In the genomic region with DNA sequence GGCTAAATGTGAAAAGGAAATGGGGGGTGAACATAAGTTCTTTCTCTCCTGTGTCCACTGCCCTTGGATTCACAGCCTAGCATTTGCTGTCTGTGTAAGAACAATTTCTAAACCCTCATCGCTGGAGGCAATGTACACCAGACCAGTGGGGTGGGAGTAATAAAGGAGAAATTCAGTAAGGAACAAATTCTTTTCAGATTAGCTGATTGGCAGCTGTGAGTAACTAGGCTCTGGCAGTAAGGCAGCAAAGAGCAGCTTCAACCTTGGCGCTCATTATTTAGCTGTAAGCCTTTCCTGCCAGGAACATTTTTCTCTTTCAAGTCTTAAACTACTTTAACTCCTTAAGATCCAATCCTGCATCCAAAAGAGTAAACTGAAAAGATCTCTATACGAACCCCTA, we compare ENCODE assay signal across 16 mouse cellular contexts.
A peak's percentile ranks its signal among the peaks of the same experiment; 100 is the strongest.
DNase-seq lines count a peak whose midpoint lies in the region; ATAC-seq lines count a peak whose summit lies in the region.
"Had no signal": no experiment of that assay in that cellular context is flagged by ENCODE, and none has a peak within 500 bp of the region (broad histone marks: within the 10 kb centered on the region; RNA-seq: fewer than 3 reads in every experiment).

No protein-coding gene starts in this region.

- H3K4me2 ChIP-seq in embryonic facial prominence, embryonic 11.5 days (ENCODE audit: low read depth, low read length) = no peak overlapping the region
- H3K4me2 ChIP-seq in neural tube, embryonic 13.5 days = no peak overlapping the region
- no peak overlapping the region for H3K4me2 ChIP-seq in limb, embryonic 11.5 days (ENCODE audit: low read depth, severe bottlenecking)
- peak overlapping the region; percentile 33; the same call in 1 of the 2 replicates for H3K4me2 ChIP-seq in neural tube, embryonic 15.5 days
- H3K4me2 ChIP-seq: embryonic facial prominence, embryonic 12.5 days had no signal

- H3K36me3 ChIP-seq in embryonic facial prominence, embryonic 11.5 days (replicated peaks; ENCODE audit: control insufficient read depth, insufficient read depth, low read depth, low read length) = no peaks in the 10 kb centered on the region
- H3K36me3 ChIP-seq in embryonic facial prominence, embryonic 10.5 days (replicated peaks) = no peaks in the 10 kb centered on the region
- H3K36me3 ChIP-seq in neural tube, embryonic 13.5 days = no peaks in the 10 kb centered on the region
- no peaks in the 10 kb centered on the region for H3K36me3 ChIP-seq in limb, embryonic 11.5 days (ENCODE audit: control insufficient read depth, insufficient read depth, low read length)
- H3K36me3 ChIP-seq in neural tube, embryonic 15.5 days = no peaks in the 10 kb centered on the region
- H3K36me3 ChIP-seq: embryonic facial prominence, embryonic 12.5 days had no signal

- DNase-seq in embryonic facial prominence, embryonic 11.5 days (ENCODE audit: low spot score) = peak; percentile 44
- DNase-seq in embryonic facial prominence, embryonic 10.5 days (ENCODE audit: low spot score) = no peak
- DNase-seq in neural tube, embryonic 10.5 days (ENCODE audit: extremely low spot score, low spot score) = no peak
- DNase-seq in limb, embryonic 11.5 days (ENCODE audit: low spot score) = no peak
- no peak for DNase-seq in gastrocnemius, adult 8-10 months (ENCODE audit: low spot score in 2 of 2)
- no peak for DNase-seq in kidney, adult 9 months
- DNase-seq: cerebellum, adult 8-10 months; gastrocnemius, postnatal 14 days; layer of hippocampus, adult 9-11 months; lung, adult 2 months; right cerebral cortex, adult 18-20 months; thymus, postnatal 4 days had no signal

- H3K9me3 ChIP-seq in embryonic facial prominence, embryonic 11.5 days (replicated peaks; ENCODE audit: control insufficient read depth, low read length) = no peaks in the 10 kb centered on the region
- H3K9me3 ChIP-seq in embryonic facial prominence, embryonic 10.5 days = no peaks in the 10 kb centered on the region
- no peaks in the 10 kb centered on the region for H3K9me3 ChIP-seq in neural tube, embryonic 13.5 days
- H3K9me3 ChIP-seq in limb, embryonic 11.5 days (ENCODE audit: control insufficient read depth, low read length) = no peaks in the 10 kb centered on the region
- H3K9me3 ChIP-seq in neural tube, embryonic 15.5 days (replicated peaks) = no peaks in the 10 kb centered on the region
- H3K9me3 ChIP-seq: embryonic facial prominence, embryonic 12.5 days had no signal

- H3K4me3 ChIP-seq in embryonic facial prominence, embryonic 11.5 days (ENCODE audit: low read depth, low read length) = no peak overlapping the region
- H3K4me3 ChIP-seq in embryonic facial prominence, embryonic 10.5 days = no peak overlapping the region
- H3K4me3 ChIP-seq in neural tube, embryonic 13.5 days = no peak overlapping the region
- no peak overlapping the region for H3K4me3 ChIP-seq in limb, embryonic 11.5 days (ENCODE audit: low read depth, low read length)
- H3K4me3 ChIP-seq in neural tube, embryonic 15.5 days (replicated peaks) = no peak overlapping the region
- H3K4me3 ChIP-seq: embryonic facial prominence, embryonic 12.5 days had no signal

- peaks cover 4% of the 10 kb centered on the region; the same call in 1 of the 2 replicates for H3K4me1 ChIP-seq in embryonic facial prominence, embryonic 11.5 days (ENCODE audit: control insufficient read depth, insufficient read depth, low read length)
- peaks cover 32% of the 10 kb centered on the region for H3K4me1 ChIP-seq in embryonic facial prominence, embryonic 10.5 days
- H3K4me1 ChIP-seq in neural tube, embryonic 13.5 days (replicated peaks) = peaks cover 34% of the 10 kb centered on the region
- H3K4me1 ChIP-seq in limb, embryonic 11.5 days (ENCODE audit: control insufficient read depth, insufficient read depth, low read length) = peaks cover 23% of the 10 kb centered on the region
- H3K4me1 ChIP-seq in neural tube, embryonic 15.5 days = peaks cover 38% of the 10 kb centered on the region

- no peak overlapping the region for H3K9ac ChIP-seq in embryonic facial prominence, embryonic 11.5 days (replicated peaks; ENCODE audit: low read length)
- H3K9ac ChIP-seq in neural tube, embryonic 13.5 days = no peak overlapping the region
- no peak overlapping the region for H3K9ac ChIP-seq in limb, embryonic 11.5 days (ENCODE audit: low read length)
- H3K9ac ChIP-seq in neural tube, embryonic 15.5 days (replicated peaks) = no peak overlapping the region
- H3K9ac ChIP-seq: embryonic facial prominence, embryonic 12.5 days had no signal

- H3K27ac ChIP-seq in embryonic facial prominence, embryonic 11.5 days (replicated peaks; ENCODE audit: low read depth, low read length) = no peak overlapping the region
- no peak overlapping the region; the same call in 1 of the 2 replicates for H3K27ac ChIP-seq in embryonic facial prominence, embryonic 10.5 days (replicated peaks)
- peak overlapping the region; percentile 95 for H3K27ac ChIP-seq in neural tube, embryonic 13.5 days (replicated peaks)
- H3K27ac ChIP-seq in limb, embryonic 11.5 days (replicated peaks; ENCODE audit: low read depth, low read length) = peak overlapping the region; percentile 52; the same call in 1 of the 2 replicates
- peak overlapping the region; percentile 91 for H3K27ac ChIP-seq in neural tube, embryonic 15.5 days (replicated peaks)
- H3K27ac ChIP-seq: embryonic facial prominence, embryonic 12.5 days; kidney, postnatal 0 days had no signal

- WGBS in embryonic facial prominence, embryonic 11.5 days = 41% methylated on average over 3 of the region's 3 CpGs
- WGBS in embryonic facial prominence, embryonic 10.5 days = 43% methylated on average over 3 of the region's 3 CpGs
- 42% methylated on average over 3 of the region's 3 CpGs for WGBS in neural tube, embryonic 13.5 days
- WGBS in limb, embryonic 11.5 days = 19% methylated on average over 3 of the region's 3 CpGs
- 32% methylated on average over 3 of the region's 3 CpGs for WGBS in neural tube, embryonic 15.5 days

- H3K27me3 ChIP-seq in embryonic facial prominence, embryonic 11.5 days (ENCODE audit: control insufficient read depth, insufficient read depth, low read length) = no peaks in the 10 kb centered on the region
- H3K27me3 ChIP-seq in embryonic facial prominence, embryonic 10.5 days (replicated peaks; ENCODE audit: low read depth, poor library complexity, severe bottlenecking) = no peaks in the 10 kb centered on the region
- no peaks in the 10 kb centered on the region for H3K27me3 ChIP-seq in neural tube, embryonic 13.5 days
- no peaks in the 10 kb centered on the region for H3K27me3 ChIP-seq in limb, embryonic 11.5 days (ENCODE audit: control insufficient read depth, insufficient read depth, low read length)
- no peaks in the 10 kb centered on the region for H3K27me3 ChIP-seq in neural tube, embryonic 15.5 days (replicated peaks)
- H3K27me3 ChIP-seq: embryonic facial prominence, embryonic 12.5 days had no signal

- no peak for ATAC-seq in embryonic facial prominence, embryonic 11.5 days (replicated peaks; ENCODE audit: insufficient number of reproducible peaks, low FRiP score, low TSS enrichment, low read depth)
- ATAC-seq in neural tube, embryonic 13.5 days (ENCODE audit: low read depth) = no peak
- no peak for ATAC-seq in limb, embryonic 11.5 days (ENCODE audit: insufficient number of reproducible peaks, low FRiP score, low TSS enrichment, low read depth)
- no peak for ATAC-seq in neural tube, embryonic 15.5 days (ENCODE audit: low FRiP score)

Comparison
In these comparisons a context has a peak if more than half of its experiments do, and no peak if none do; other contexts are left out.
1. H3K27ac ChIP-seq: peak in neural tube, embryonic 13.5 days (single experiment), limb, embryonic 11.5 days (single experiment) and neural tube, embryonic 15.5 days (single experiment); none in embryonic facial prominence, embryonic 11.5 days (single experiment) and embryonic facial prominence, embryonic 10.5 days (single experiment).